Mouse (Mus musculus) neural tube, embryonic 15.5 days (tissue): ENCODE measurements at regions not wholly inside any gene's neighbourhood (a gene's known extent, or its start where the extent isn't known, plus 50 kb on each side); places are given as distances from the start of the nearest gene placed in this dataset.

Experiments used
- ATAC-seq: fragments of 200-750 bp; cut with Nextera tagmentation; 2 replicates; pipeline ENCODE4 v1.8.0; 2017; ENCODE audit warnings: mild to moderate bottlenecking, moderate TSS enrichment, moderate library complexity; ENCODE audit not compliant: low FRiP score
- H3K27ac ChIP-seq: fragments of 300-500 bp; sonication (generic); replicated peaks from 2 replicates; pipeline ENCODE4 v1.5.1; 2015; ENCODE audit warnings: mild to moderate bottlenecking, inconsistent platforms
- H3K27me3 ChIP-seq: fragments of 300-500 bp; sonication (generic); replicated peaks from 2 replicates; pipeline ENCODE4 v1.6.1; 2015; ENCODE audit warnings: inconsistent platforms
- H3K36me3 ChIP-seq: fragments of 300-500 bp; sonication (generic); 2 replicates; pipeline ENCODE4 v1.6.1; 2015; ENCODE audit warnings: inconsistent platforms
- H3K4me1 ChIP-seq: fragments of 300-500 bp; sonication (generic); 2 replicates; pipeline ENCODE4 v1.6.1; 2015; ENCODE audit warnings: inconsistent platforms
- H3K4me2 ChIP-seq: fragments of 300-500 bp; sonication (generic); 2 replicates; pipeline ENCODE4 v1.6.1; 2015; ENCODE audit warnings: inconsistent platforms, mild to moderate bottlenecking, moderate library complexity
- H3K4me3 ChIP-seq: fragments of 300-500 bp; sonication (generic); replicated peaks from 2 replicates; pipeline ENCODE4 v1.5.1; 2015; ENCODE audit warnings: mild to moderate bottlenecking, inconsistent platforms
- H3K9ac ChIP-seq: fragments of 300-500 bp; sonication (generic); replicated peaks from 2 replicates; pipeline ENCODE4 v1.6.1; 2015; ENCODE audit warnings: mild to moderate bottlenecking, inconsistent platforms
- H3K9me3 ChIP-seq: fragments of 300-500 bp; sonication (generic); replicated peaks from 2 replicates; pipeline ENCODE4 v1.6.1; 2016; ENCODE audit warnings: inconsistent platforms
- WGBS: fragments of 180-500 bp; shearing (Covaris S2); methylation state at CpG from one replicate; pipeline ENCODE4 v1.1.7; 2015; ENCODE audit warnings: mixed read lengths; 5-methylcytosine and 5-hydroxymethylcytosine counted together

DNA sequence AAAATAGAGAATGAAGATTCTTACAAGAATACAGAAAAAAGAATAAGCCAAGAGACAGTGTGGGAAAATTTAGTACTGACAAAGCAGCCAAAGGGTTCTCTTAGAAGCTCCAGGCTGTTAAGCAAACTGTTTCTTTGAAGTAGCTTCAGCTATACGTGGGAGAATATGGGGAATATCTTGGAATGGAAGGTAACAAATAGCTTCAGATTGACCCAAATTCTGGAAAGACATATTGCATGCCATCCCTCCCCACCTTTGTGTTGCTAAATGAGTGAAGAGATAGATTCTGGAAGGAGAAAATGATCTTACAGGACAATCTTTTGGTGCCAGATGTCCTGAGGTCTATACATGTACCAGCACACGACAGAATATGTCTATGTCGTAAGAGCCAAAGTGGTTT lies 591.9 kb upstream of the Cdh6 start:
- no peaks in the 10 kb centered on the region for H3K27me3 ChIP-seq
- H3K9me3 ChIP-seq: no peaks in the 10 kb centered on the region
- no peaks in the 10 kb centered on the region for H3K36me3 ChIP-seq
- WGBS: 96% methylated on average over 3 of the region's 3 CpGs
- H3K4me1 ChIP-seq: no peaks in the 10 kb centered on the region
- no peak overlapping the region for H3K9ac ChIP-seq
- no peak for ATAC-seq
- H3K4me3 ChIP-seq: no peak overlapping the region
- H3K4me2 ChIP-seq: no peak overlapping the region
- no peak overlapping the region for H3K27ac ChIP-seq

DNA sequence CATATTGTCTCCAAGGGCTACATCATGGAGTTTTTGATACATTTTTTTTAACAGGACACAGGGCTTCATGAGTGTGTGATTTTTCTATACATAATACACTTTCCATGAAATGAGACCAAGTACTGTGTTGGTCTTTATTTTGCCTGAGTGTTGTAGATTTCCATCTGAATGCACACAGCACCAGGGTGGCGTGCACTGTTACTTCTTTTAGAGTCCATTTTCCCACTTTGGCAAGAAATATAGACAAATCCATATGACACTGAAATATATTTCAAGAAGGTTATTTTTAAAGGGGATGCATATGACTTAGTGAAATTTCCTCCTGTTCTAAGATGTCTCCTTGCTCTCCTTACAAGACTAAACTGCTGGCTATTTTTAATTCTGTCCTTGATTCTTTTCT lies 591.1 kb upstream of the Cdh6 start:
- Histone ChIP-seq H3K4me1 (no peaks in the 10 kb centered on the region), H3K27me3 (no peaks in the 10 kb centered on the region), H3K4me2 (no peak overlapping the region), H3K9me3 (no peaks in the 10 kb centered on the region), H3K36me3 (no peaks in the 10 kb centered on the region), H3K27ac (no peak overlapping the region), H3K9ac (no peak overlapping the region), H3K4me3 (no peak overlapping the region)
- ATAC-seq: no peak
- 84% methylated on average over 1 of the region's 1 CpGs for WGBS

DNA sequence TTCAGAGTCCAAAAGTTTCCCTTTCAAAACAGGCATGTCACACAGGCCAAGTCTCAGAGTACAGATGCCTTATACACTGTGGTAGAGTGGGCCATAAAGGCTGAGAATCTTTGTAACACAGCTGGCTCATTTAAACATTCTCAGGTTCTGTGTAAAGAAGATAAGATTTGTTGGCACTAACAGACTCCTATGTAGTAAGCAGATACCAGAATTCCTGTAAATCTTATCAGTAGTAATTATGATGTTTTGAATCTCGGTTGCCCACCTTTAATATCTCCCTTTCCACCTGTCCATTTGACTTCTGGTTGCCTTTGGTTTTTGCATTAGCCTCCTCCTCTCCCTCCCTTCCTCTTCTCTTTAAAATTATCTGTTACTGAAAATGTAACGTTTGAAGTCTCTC lies 573.1 kb upstream of the Cdh6 start:
- WGBS: 77% methylated on average over 2 of the region's 2 CpGs
- no peak for ATAC-seq
- H3K4me1 ChIP-seq: no peaks in the 10 kb centered on the region

DNA sequence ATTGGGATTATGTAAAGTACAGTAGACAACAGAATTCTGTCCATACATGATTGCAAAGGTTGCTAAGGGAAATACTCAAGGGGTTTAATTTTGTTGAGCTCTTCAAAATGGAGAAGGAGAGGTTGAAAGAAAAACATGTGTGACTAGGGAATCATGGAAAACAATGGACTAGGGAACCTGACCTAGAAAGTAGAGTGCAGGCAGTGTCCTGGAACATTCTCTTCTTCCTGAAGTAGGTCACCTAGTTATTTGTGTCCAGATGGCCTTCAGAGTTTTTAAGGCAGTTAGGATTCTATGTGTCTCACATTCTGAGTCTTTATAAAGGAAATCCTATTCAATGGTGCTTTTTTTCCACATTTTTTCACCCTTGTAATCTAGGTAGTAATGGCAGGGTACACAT lies 532.8 kb upstream of the Cdh6 start:
- no peak for ATAC-seq
- no peaks in the 10 kb centered on the region for H3K9me3 ChIP-seq
- no peak overlapping the region for H3K27ac ChIP-seq
- H3K36me3 ChIP-seq: no peaks in the 10 kb centered on the region
- H3K4me3 ChIP-seq: no peak overlapping the region
- no peaks in the 10 kb centered on the region for H3K27me3 ChIP-seq
- no peaks in the 10 kb centered on the region for H3K4me1 ChIP-seq
- H3K9ac ChIP-seq: no peak overlapping the region
- no peak overlapping the region for H3K4me2 ChIP-seq

More for the DNA sequence above, 573.1 kb upstream of the Cdh6 start:
- H3K27ac ChIP-seq: no peak overlapping the region
- H3K9ac ChIP-seq: no peak overlapping the region
- H3K36me3 ChIP-seq: no peaks in the 10 kb centered on the region
- H3K27me3 ChIP-seq: no peaks in the 10 kb centered on the region
- H3K9me3 ChIP-seq: no peaks in the 10 kb centered on the region
- no peak overlapping the region for H3K4me3 ChIP-seq
- H3K4me2 ChIP-seq: no peak overlapping the region

DNA sequence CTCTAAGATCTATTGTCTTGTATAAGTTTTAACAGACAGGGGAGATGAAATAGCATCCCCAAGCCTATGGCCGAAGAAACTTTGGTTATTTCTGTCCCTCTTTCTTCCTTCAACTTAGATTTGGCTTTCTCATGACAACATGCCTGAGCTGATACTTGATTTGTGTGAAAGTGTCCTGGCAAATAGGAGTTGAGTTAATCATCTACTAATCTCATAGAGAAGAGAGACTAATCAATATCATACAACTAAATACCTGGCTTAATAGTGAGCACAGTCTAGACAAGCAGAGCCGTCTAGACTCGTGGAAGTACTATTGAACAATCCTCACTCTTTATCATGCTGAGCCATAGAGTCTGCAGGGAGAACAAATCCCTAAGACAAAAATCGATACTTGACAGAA lies 531.7 kb upstream of the Cdh6 start:
- WGBS: 90% methylated on average over 4 of the region's 4 CpGs
- Histone ChIP-seq H3K4me1 (no peaks in the 10 kb centered on the region), H3K27me3 (no peaks in the 10 kb centered on the region), H3K9ac (no peak overlapping the region), H3K27ac (no peak overlapping the region), H3K36me3 (no peaks in the 10 kb centered on the region), H3K4me2 (no peak overlapping the region), H3K9me3 (no peaks in the 10 kb centered on the region), H3K4me3 (no peak overlapping the region)
- no peak for ATAC-seq

DNA sequence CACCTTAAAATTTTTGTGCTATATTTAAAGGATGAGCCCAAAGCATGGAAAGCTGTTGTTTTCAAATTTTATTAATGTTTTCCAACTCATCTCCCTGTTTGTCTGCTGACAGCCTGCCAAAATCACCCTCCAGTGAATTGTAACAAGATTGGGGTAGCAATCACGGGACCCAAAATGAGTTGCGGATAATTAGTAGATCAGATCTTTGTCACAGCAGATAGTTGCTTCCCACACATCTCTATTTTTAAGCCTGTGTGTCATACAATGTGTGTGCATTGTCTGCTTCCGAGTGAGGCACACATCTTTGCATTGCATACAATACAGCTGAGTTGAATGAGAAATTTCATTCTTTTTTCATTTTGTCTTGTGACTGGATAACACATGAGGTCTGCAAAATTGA lies 494.7 kb upstream of the Cdh6 start:
- Histone ChIP-seq H3K4me2 (no peak overlapping the region), H3K27ac (no peak overlapping the region), H3K9me3 (no peaks in the 10 kb centered on the region), H3K4me1 (no peaks in the 10 kb centered on the region), H3K4me3 (no peak overlapping the region), H3K27me3 (no peaks in the 10 kb centered on the region), H3K36me3 (no peaks in the 10 kb centered on the region), H3K9ac (no peak overlapping the region)
- WGBS: 69% methylated on average over 3 of the region's 3 CpGs
- no peak for ATAC-seq

DNA sequence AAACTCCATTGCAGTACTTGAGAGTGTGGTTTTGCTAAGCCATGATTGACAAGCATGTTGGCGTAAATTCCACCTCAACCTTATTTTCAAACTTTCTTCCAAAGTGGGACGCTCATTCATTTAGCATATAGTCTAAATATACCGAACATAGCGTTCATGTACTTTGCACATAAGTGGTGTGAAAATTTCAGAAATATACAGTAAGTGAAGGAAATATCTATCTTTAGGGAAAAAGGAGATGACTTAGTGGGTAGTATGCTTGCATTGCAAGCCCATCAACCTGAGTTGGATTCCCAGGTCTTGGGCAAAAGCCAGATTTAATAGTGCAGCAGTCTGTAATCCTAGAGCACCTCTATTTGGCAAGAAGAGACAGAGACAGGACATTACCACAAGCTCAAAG lies 493.8 kb upstream of the Cdh6 start:
- H3K27ac ChIP-seq: no peak overlapping the region
- H3K36me3 ChIP-seq: no peaks in the 10 kb centered on the region
- no peaks in the 10 kb centered on the region for H3K27me3 ChIP-seq
- H3K9ac ChIP-seq: no peak overlapping the region
- no peaks in the 10 kb centered on the region for H3K4me1 ChIP-seq
- no peak overlapping the region for H3K4me2 ChIP-seq
- 97% methylated on average over 4 of the region's 4 CpGs for WGBS
- ATAC-seq: no peak
- H3K4me3 ChIP-seq: no peak overlapping the region
- no peaks in the 10 kb centered on the region for H3K9me3 ChIP-seq

DNA sequence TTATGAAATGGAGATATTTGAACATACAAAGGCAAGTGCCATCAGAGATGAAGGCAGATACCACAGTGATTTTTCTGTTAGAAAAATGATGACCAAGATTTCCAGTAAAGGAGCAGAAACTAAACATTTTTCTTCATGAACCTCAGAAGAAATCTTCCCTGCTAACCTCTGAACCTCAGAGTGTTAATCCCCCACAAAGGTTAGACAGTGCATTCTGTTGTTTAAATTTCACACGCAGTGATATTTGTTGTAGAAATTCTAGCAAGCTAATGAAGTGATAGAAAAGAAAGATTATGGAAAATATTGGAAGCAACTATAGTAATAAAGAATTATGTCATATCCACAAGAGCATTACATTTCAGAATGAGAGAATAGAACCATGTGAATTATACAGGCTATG lies 488.8 kb upstream of the Cdh6 start:
- Histone ChIP-seq H3K9ac (no peak overlapping the region), H3K4me3 (no peak overlapping the region), H3K27ac (no peak overlapping the region), H3K4me1 (no peaks in the 10 kb centered on the region), H3K36me3 (no peaks in the 10 kb centered on the region), H3K27me3 (no peaks in the 10 kb centered on the region), H3K4me2 (no peak overlapping the region), H3K9me3 (no peaks in the 10 kb centered on the region)
- ATAC-seq: no peak
- 82% methylated on average over 1 of the region's 1 CpGs for WGBS

DNA sequence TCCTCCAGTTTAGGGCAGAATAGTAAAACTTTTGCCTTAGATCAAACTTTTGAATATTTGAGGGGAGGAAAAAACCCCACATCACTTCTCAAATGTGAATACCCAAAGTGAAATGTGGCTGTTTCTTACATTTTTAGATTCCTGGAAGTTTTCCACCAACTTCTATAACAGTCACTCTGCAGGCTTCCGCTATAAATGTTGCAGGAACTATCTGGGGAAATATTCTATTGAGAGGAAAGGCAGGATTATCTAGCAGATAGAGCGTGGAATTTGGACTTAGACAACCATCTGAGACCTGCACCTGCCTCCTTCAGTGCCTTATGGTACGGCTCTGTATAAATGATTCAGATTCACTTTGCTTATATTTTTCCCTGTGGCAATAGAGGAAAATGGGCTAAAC lies 481.6 kb upstream of the Cdh6 start:
- no peaks in the 10 kb centered on the region for H3K27me3 ChIP-seq
- no peak overlapping the region for H3K9ac ChIP-seq
- H3K27ac ChIP-seq: no peak overlapping the region
- ATAC-seq: no peak
- H3K9me3 ChIP-seq: no peaks in the 10 kb centered on the region
- H3K36me3 ChIP-seq: no peaks in the 10 kb centered on the region
- 79% methylated on average over 3 of the region's 3 CpGs for WGBS
- no peaks in the 10 kb centered on the region for H3K4me1 ChIP-seq
- H3K4me2 ChIP-seq: no peak overlapping the region
- H3K4me3 ChIP-seq: no peak overlapping the region

DNA sequence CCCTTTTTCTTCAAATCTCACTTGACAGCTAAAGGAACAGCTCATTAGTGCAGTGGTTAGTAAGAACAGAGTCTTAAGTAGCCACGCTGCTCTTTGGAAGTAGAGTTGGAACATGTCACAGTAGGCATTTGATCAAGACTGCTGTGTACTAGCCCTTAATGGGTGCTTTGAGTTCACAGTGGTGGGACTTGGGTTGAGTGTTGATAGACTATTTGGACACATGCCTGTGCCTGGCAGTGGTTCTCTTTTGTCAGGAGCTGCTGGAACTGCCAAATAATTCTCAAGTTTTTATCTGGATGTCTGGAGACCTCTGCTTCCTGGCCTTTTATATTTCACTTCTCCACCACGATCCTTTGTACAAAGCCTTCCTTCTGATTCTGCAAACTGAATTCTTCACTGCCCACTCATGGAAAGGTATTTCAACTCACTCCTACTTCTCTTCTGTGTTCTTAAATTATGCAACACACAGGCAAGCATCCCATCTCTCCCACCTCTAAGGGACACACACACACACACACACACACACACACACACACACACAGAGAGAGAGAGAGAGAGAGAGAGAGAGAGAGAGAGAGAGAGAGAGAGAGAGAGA lies 462.0 kb upstream of the Cdh6 start:
- no peaks in the 10 kb centered on the region for H3K4me1 ChIP-seq
- H3K4me2 ChIP-seq: no peak overlapping the region
- no peak overlapping the region for H3K27ac ChIP-seq
- 67% methylated on average over 2 of the region's 2 CpGs for WGBS
- no peak for ATAC-seq
- H3K9ac ChIP-seq: no peak overlapping the region
- no peaks in the 10 kb centered on the region for H3K36me3 ChIP-seq
- no peak overlapping the region for H3K4me3 ChIP-seq
- no peaks in the 10 kb centered on the region for H3K9me3 ChIP-seq
- no peaks in the 10 kb centered on the region for H3K27me3 ChIP-seq

DNA sequence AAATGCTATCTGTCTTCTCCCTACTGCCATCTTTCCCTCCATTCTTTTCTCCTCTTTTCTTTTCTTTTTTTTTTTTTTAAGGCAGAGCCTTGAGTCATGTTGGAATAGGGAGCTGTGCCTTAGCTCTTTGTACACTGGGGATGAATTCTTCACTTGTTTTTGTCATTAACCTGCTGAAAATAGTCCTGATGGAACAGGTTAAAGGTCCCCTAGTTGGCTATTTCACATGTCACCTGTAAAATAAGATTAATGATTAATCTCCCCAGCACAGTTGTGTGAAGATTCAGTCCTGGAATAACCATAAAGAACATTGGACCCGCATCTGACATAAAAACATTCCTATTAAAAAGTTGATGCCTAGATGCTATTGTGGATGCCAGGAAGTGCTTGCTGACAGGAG lies 428.7 kb upstream of the Cdh6 start:
- no peaks in the 10 kb centered on the region for H3K36me3 ChIP-seq
- H3K4me2 ChIP-seq: no peak overlapping the region
- H3K4me3 ChIP-seq: no peak overlapping the region
- H3K4me1 ChIP-seq: no peaks in the 10 kb centered on the region
- H3K9ac ChIP-seq: no peak overlapping the region
- no peaks in the 10 kb centered on the region for H3K27me3 ChIP-seq
- ATAC-seq: no peak
- H3K9me3 ChIP-seq: no peaks in the 10 kb centered on the region
- 83% methylated on average over 1 of the region's 1 CpGs for WGBS
- H3K27ac ChIP-seq: no peak overlapping the region

DNA sequence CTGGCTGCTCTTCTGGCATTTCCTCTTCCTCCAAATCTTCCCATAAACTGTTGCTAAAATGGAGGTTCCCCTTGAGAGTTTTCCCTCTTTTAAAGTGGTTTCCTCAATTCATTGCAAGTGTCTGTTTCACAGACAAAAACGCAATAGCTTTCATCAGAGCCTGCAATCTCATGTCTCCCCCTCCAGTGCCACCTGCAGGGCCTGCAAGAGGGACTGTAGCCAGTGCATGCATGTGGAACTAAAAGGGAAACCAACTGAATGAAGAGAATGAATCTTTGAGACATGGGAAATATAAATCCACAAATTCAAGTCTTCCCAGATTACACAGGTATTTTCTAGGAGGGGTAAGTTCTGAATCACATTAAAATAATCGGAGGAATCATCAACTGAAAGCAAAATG lies 424.4 kb upstream of the Cdh6 start:
- H3K9ac ChIP-seq: no peak overlapping the region
- ATAC-seq: no peak
- no peak overlapping the region for H3K27ac ChIP-seq
- no peaks in the 10 kb centered on the region for H3K36me3 ChIP-seq
- no peaks in the 10 kb centered on the region for H3K4me1 ChIP-seq
- 71% methylated on average over 2 of the region's 2 CpGs for WGBS
- H3K4me2 ChIP-seq: no peak overlapping the region
- H3K27me3 ChIP-seq: no peaks in the 10 kb centered on the region
- H3K9me3 ChIP-seq: no peaks in the 10 kb centered on the region
- H3K4me3 ChIP-seq: no peak overlapping the region

DNA sequence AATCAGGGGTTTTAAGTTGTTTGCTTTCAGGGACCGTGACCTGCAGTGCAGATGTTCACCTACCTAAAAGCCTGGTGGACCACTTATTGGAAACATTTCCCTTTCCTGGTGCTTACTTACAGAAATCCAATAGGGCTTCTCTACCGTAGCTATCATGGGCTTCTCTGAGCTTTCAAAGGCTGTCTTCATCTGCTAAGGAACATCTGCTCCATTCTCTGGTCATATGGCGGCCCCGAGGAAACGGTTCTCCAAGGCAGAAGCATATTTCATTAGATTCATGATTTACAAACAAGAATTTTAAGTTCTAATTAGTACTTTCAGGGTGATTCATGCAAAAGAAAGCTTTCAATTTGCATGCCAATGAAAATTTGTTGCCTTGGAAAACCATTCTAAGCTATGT lies 420.3 kb upstream of the Cdh6 start:
- H3K9ac ChIP-seq: no peak overlapping the region
- no peak overlapping the region for H3K27ac ChIP-seq
- H3K27me3 ChIP-seq: no peaks in the 10 kb centered on the region
- no peak overlapping the region for H3K4me2 ChIP-seq
- peaks cover 3% of the 10 kb centered on the region; the same call in 1 of the 2 replicates for H3K4me1 ChIP-seq
- H3K36me3 ChIP-seq: no peaks in the 10 kb centered on the region
- H3K9me3 ChIP-seq: no peaks in the 10 kb centered on the region
- H3K4me3 ChIP-seq: no peak overlapping the region
- no peak for ATAC-seq
- WGBS: 84% methylated on average over 5 of the region's 5 CpGs
